Mouse (Mus musculus): ENCODE measurements around the gene Gdi1.

GRCm38 (mm10) chrX:74273422-74274322 lies 31.1 kb upstream of the Gdi1 start:
- TF ChIP-seq CTCF (IDR thresholded peaks at IDR 0.05; ENCODE audit: control insufficient read depth, insufficient read depth, insufficient replicate concordance, low read depth, low read length) (no peak), POLR2A (IDR thresholded peaks at IDR 0.05; ENCODE audit: control insufficient read depth, low read depth, low read length) (no peak)

Data from testis, adult 2 months (tissue).